Mouse (Mus musculus): Measurements from ENCODE around the gene Ager.

The Ager gene

DNA sequence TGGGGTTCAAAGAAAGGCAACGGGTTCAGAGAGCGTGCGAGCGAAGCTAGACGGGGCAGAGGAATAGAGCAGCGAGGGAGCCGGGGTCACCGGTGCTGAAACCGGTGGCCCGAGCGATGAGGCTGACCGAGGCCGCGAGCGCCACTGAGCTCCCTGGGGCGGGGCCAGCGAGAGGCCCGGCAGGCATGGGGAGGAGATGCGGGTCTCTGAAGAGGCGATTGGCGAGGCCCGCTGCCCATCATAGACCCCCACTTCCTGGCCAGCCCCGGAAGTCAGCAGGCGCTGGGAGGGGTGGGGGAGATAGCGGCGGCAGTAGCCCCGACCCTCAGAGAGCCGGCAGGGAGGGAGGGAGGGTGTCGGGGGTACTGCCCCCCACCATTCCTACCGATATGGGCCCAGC is 7.9 kb downstream of the Ager start:
- peak; percentile 97 for DNase-seq (ENCODE audit: low spot score)

DNA sequence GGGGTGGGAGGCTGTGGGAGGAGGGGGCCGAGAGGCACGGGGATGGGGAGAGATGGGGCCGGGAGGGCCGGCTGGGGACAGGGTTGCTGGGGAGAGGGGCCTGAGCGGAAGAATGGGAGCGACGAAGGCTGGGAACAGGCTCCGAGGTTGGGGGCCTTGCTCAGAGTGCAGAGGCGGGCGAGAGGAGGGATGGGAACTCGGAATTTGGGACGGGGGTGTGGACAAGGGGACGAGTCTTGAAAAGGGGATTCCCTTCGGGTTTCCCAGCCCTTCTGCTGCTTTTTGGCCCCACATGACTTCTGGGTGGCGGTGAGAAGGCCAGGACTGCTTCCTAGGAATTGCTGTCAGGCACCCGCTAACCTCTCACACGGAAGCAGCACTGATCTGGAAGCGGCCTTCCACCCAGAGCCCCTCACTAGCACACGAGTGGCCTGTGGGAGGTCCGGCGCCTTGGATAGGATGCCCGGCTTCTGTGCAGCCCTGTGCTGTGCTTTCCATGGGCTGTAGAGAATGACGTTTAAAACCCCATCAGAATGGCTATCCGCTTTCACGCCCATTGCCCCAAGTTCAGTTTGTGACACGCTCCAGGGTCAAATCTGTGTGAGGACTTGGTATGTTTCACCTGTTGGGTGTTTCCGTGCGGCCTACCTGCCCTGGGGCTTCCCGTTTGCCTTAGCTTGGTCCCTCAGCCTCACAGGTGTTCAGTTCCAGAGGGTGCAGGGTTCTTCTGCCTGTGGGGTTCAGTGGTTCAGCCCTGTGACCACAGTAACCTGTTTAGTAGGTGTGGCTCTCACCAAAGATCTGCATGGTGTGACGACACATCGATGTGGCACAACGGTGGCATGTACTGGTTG is 8.8 kb downstream of the Ager start:
- DNase-seq (ENCODE audit: low spot score), result peak; percentile 56

DNA sequence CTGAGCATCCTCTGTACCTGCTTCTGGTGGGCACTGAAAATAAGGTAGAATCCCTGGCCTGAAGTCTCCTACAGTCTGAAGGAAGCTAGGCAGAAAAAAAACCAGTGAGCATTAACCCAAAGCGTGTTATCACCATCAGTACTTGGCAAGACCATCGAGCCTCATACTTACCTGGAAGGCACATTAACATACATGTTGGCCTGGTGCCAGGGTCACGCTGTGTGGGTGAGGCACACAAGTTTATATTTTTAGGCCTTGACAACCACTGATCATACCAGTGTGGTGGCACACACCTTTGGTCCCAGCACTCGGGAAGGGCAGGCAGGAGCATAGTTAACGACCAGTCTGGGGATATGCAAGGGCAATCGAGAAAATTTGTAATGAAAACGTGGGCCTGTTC is 10.3 kb downstream of the Ager start:
- DNase-seq (ENCODE audit: low spot score), result no peak

DNA sequence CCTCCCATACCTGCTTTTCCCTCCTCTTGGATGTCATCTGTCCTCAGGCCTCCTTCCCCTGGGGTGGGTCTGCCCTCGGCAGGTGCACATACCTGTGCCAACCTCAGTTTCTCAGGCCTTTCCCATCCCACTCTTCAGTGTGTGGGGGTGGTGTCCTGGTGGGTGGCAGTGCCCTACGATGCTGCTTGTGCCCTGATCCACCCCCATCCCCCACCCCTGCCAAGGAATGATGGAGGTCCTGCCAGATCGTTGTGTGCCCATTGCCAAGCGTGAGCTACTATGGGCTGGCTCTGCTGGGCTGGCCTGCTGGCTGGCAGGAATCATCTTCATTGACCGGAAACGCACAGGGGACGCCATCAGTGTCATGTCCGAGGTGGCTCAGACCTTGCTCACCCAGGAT is 13.4 kb downstream of the Ager start:
- no peak for DNase-seq (ENCODE audit: low spot score)

DNA sequence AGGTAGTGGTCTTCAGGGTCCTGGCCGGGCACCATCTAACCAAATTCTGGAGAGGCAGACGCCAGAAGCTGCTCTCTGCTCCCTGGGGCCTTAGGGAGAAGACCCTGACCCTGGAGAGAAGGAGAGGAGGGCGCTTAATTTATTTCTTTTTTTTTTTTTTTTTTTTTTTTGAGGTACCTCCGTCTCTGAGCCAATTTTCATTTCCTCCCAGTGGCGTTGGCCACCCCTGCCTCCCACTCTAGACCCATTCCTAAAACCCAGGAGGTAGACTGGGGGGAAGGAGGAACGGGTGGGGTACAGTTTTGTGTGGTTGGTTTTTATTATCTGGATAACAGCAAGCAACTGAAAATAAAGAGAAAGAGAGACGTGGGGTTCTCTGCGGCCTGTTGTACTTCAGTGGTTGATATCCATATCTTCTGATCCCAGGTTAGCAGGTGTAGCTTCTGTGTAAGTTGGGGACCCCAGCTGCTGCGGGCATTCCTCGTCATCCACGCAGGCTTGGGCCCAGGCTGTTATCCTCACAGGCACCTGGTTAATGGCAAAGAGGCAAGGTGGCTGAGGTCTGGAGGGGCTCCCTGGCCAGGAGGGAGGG is 15.5 kb downstream of the Ager start:
- no peak for DNase-seq (ENCODE audit: low spot score)

DNA sequence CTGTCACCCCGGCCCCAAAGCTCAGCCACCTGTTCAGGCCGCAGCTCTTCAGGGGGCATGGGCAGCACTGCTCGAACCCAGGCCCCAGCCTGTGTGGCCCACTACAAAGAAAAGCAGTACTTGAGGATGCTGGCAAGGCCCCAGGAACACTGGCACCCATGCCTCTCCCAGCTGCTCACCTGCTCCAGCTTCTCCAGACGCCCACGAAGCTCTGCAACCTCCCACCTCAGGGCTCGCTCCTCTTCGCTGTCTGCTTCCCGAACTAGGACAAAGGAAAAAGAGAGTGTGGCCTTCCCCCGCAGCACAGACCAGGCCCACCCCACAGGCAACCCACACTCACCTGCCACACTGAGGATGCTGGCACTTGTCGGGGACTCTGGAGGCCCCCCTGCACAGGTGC is 16.2 kb downstream of the Ager start:
- DNase-seq (ENCODE audit: low spot score), result no peak

DNA sequence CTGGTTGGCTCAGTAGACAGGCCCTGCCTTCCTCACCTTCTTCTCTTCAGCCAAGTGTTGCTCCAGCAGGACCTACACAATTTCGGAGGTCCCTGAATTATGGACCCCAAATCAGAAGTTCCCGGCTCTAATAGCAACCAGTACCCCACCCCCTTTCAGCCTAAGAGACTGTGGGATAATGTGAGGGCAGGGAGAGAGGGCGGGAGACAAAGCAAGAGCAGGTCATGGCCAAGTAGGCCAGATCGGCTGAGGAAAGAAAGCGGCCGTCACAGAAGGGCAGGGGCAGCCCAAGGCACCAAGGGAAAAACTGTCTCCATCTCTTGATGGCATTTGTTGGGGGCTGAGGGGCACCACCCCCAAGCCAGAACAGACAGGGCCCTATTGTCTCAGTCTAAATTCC is 18.2 kb downstream of the Ager start, which contains the start of gene Egfl8:
Gene Egfl8, minus strand, starts transcription at position 101 of the 400 bp plus-strand sequence.
- no peak for DNase-seq (ENCODE audit: low spot score)

DNA sequence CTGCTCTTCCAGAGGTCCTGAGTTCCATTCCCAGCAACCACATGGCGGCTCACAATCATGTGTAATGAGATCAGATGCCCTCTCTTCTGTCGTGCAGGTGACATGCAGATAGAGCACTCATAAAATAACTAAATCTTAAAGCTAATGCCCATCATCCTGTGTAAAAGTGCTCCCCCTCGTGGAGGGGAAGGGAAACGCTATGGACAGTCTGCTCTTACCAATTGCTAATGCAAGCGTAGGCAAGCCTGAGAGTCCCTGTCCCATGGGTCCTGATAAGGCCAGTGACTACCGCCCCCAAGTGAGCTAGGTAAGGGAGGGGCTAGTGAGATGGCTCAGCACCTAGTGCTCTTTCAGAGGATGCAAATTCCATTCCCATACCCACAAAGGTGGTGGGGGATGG is 21.3 kb downstream of the Ager start:
- DNase-seq (ENCODE audit: low spot score), result peak; percentile 85

DNA sequence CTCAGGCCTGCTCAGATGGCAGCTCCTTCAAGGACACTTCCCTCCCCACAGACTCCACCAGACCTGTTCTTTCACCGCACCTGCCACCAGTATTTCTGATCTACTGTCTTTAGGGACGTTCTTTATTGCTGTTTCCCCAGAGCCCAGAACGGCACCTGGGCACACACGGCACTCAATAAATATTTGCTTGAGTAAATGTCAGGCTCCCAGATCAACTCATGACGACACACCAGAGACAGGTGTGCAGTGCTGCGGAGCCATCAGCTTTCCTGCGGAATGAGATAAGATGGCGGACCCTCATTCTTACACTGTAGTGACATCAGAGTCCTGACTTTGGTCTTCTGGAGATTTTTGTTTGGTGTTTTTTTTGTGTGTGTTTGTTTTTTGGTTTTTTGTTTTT is 23.3 kb downstream of the Ager start:
- no peak for DNase-seq (ENCODE audit: low spot score)

DNA sequence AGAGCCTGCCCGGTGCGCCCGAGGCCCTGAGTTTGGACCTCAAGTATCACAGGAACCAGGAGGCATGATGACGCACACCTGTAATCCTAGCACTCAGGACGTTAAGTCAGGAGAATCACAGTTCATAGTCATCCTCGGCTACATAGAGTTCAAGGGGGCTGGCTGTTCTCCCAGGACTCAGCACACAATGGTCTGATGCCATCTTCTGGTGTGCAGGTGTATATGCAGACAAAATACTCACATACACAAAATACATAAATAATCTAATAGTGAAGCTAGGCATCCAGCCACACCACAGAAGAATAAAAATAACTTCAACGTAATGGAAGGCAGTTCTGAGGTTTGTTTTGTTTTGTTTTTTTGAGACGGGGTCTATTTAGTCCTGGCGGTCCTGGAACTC is 25.5 kb downstream of the Ager start:
- DNase-seq (ENCODE audit: low spot score), result no peak

DNA sequence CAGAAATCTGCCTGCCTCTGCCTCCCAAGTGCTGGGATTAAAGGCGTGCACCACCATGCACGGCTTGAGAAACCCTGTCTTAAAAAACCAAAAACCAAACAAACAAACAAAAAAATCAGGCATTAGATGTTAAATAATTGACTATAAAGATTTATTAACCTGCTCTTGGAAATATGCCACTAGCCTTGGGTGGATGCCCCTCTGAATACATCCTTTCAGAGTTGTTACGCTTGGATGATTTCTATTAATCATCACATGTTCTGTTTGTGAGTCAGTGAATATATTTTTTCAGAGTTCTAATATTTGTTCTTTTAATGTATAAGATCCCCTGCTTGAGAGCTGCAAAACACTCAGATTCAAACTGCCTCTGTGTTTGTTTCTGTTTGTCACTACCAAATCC is 27.3 kb downstream of the Ager start:
- no peak for DNase-seq (ENCODE audit: low spot score)

DNA sequence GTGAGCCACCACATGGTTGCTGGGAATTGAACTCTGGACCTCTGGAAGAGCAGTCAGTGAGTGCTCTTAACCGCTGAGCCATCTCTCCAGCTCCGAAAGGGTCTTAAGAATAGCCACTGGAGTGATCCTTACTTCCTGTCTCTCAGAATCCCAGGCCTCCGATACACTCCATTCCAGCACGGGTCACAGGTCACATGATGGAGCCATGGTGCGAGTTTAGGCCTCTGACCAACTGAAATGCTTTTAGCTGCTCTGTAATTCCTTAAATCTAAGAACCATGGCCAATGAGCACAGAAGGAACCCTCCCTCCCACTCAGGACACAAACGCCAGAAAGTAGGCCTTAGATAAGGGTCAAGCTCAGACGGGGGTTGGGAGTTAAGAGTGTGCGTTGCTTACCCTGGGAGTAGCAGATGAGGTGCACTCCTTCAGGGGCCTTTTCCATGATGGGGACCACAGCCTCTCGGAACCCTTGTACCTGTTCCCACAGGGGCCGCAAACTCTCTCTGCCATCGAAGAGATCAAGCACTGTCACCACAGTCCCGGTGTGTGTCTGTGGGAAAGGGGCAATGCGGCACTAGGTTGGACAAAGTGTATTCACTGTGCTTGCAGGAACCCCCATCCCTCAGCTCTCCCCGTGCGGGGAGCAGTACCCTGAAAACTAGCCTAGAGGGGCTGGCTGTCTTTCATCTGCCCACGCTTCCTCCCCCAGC is 28.6 kb downstream of the Ager start:
- no peak for DNase-seq (ENCODE audit: low spot score)

DNA sequence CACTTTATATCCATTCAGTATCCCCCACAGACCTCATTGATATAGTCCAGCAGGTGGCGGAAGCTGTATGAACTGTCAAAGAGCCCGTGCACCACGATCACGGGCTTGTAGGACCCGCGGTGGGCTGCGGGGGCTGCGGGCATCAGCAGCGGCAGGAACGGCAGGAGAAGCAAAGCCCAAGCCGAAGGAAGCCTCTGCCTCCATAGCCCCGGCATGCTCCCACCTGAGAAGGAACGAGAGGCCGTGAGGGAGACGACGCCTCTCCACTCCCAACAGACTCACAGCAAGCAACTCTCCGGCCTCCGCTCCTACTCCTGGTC is 29.1 kb downstream of the Ager start:
- peak; percentile 73 for DNase-seq (ENCODE audit: low spot score)

DNA sequence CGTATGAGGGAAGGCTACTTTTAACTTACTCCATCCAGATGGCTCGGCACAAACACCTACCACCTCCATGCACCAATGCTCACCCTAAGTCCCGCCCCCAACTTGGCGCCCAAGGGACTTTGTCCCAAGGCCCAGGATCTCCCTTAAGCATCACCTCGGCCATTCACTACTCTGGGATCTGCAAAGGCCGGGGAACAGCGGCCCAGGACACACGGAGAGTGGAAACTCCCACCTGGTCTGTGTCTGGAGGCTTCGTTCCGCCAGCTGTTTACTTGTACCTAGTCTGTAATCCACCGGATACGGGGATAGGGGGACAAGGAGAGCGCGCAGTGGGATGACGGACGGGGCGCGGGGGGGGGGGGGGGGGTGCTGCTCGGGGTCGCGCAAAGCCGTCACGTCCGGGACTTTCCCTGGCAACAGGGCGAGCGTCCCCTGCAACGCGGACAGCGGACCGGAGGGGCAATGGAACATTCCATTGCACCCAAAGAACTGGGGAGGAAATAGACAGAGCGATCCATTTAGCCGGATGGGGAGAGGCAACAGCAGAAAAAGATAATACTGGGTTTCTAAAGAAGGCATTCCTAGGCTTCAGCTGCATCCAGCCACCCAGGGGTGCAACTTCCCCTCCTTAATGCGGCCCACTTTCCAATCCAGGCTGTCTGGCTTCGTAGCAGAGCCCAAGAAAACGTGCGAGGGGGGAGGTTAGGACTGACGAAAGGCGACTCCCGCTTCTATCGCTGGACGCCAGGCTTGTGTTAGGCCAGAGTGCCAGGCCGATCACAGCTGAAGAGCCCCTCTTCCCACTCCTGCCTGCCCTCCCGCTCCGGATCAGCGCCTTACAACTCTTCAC is 29.7 kb downstream of the Ager start:
- peak; percentile 87 for DNase-seq (ENCODE audit: low spot score)

DNA sequence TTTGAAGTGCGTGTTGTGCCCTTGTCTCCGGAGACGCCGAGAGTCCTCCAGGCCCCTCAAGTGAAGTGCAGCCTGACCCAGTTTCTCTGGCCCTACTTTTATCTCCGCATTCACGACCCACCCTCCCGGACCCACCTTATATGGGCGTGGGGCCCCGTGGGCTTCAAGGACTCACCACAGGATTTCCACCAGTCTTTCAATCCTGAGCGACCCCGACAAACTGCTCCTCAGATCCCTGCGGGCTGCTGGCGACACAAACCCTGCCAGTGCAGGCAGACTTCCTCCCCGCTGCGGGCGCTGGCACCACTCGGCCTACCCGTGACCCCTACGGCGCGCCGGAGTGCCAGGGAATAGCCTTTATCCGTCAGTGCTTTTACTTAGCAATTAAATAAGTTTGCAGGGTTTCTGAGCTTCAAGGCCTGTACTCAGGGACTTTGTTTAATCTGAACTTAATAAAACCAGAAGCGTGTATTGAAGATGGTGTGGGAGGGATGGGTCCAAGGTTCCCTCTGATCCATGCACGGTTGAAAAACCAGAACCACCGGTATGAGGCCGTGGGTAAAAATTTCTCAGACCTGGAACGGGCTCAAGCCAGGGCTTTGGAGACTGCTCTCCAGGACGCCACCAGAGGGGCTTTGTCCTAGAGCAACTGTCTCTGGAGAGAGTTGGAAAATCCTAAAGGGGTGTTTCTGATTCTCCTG is 30.4 kb downstream of the Ager start, which contains the start of gene Ppt2:
Gene Ppt2, minus strand, starts transcription at position 568 of the 701 bp plus-strand sequence.
- DNase-seq (ENCODE audit: low spot score), result peak; percentile 64

DNA sequence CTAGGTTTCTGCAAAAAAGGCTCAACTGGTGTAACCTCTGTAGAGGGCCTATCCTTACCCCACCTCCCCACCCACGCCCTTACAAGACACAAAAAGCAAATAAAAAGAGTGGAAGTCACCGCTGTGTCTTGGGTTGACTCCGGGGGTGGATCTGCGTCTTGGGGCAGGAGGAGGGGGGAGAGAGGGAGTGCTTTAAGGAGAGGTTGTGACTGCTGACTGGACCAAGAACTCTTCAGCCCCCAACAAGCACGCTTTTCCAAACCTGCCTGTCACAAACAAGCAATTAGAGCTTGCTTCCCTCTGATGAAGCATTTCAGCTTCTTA is 30.9 kb downstream of the Ager start:
- no peak for DNase-seq (ENCODE audit: low spot score)

DNA sequence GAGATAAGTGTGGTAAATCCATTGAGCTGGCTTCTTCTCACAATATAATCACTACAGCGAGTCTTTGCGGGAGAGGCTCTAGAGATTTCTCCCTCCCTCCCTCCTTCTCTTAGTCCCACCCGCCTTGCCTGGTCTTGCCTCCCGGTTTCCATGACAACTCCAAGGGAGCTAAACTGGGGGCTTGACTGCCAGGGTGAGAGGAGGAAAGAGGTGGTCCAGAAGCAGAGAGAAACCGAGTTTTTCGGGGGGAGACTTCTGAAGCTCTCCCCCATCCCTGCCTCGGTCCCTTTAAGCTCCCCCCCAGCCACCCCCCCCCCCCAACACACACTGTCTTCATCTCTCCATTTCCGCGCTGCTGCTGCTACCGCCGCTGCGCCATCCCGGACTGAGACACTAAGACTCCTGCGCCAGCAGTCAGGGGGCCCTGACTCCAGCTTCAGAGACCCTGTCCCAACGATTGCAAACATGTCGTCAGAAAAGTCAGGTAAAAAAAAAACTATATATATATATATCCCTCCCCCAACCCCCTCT is 31.6 kb downstream of the Ager start, which contains the start of gene Prrt1:
Gene Prrt1, plus strand, starts transcription at position 313 of the 531 bp plus-strand sequence.
- peak; percentile 35 for DNase-seq (ENCODE audit: low spot score)

DNA sequence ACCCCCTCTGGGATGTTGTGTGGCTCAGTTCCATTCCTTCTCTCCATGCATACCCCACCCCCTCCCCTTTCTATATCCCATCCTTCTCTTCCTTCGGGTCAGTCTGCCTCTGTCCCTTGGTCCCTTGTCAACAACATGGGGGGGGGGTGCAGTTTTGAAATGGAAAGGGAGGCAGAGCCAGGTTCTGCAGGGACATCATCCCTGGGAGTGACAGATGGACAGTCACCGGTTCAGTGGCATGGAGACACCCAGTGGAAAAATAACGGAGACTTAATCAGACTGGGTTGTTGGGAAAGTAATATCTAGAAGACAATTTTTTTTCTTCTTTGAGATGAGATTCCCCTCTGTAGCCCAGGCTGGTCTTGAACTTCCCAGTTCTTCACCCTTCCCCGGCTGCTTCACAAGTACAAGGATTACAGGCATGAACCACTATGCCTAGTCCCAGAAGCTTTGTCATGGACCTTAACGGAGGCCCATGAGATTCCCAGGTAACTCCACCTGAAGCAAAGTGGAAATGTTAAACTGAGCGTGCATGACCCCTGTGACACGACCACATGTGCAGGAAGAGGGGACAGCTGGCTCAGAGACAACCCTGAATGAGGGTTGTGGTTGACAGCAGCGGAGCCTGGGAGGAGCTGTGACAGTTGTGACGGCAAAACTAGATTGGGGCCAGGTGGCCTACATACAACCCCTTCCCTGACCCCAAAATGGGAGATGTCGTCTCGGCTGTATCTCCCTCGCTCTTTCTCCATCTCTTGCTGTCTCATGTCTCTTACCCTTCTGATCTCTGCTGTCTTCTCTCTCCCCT is 32.3 kb downstream of the Ager start:
- DNase-seq (ENCODE audit: low spot score), result no peak

DNA sequence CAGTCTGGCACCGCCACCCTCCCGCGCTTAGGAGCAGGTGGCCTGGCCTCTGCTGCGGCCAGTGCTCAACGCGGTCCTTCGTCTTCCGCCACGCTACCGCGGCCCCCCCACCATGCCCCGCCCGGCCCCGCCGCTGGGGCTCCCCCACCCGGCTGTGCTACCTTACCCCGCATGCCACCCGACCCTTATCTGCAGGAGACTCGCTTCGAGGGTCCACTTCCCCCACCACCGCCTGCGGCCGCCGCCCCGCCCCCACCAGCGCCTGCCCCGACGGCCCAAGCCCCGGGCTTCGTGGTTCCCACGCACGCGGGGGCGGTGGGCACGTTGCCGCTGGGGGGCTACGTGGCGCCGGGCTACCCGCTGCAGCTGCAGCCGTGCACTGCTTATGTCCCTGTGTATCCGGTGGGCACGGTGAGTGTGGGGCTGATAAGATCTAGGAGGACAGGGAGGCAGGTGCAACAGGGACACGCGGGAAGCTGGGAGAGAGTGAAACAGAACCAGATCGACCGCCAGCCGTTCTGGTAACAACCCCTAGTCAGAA is 33.2 kb downstream of the Ager start:
- no peak for DNase-seq (ENCODE audit: low spot score)

DNA sequence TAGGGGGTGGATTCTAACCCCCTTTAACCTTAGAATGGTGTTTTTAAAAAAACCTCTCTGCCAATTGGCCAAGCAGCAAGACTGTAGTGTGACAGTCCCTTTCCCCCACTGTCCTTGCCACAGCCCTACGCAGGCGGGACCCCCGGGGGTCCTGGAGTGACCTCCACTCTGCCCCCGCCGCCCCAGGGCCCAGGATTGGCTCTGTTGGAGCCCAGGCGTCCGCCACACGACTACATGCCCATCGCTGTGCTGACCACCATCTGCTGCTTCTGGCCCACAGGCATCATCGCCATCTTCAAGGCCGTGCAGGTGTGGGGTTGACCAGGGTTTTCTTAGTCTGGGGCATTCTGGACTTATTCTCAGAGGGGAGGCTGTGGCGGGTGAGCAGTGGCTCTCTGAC is 34.0 kb downstream of the Ager start:
- no peak for DNase-seq (ENCODE audit: low spot score)
